Mouse (Mus musculus) stomach, postnatal 0 days (tissue): ENCODE measurements around the gene Metrn. TPM values are rescaled to one million over a fixed set of nuclear protein-coding genes. Genes with fewer than 3 reads are reported as not detected.

Experiments
- ATAC-seq: fragments of 200-750 bp; cut with Nextera tagmentation; 2 replicates; pipeline ENCODE4 v1.8.0; 2017; ENCODE audit not compliant: low FRiP score, low TSS enrichment
- DNase-seq: peaks from one replicate; pipeline ENCODE4 v3.0.0-alpha.2; 2016; ENCODE audit warnings: low spot score
- H3K27ac ChIP-seq: fragments of 300-500 bp; sonication (generic); replicated peaks from 2 replicates; pipeline ENCODE4 v1.5.1; 2014; ENCODE audit warnings: mild to moderate bottlenecking, control low read depth
- H3K27me3 ChIP-seq: fragments of 300-500 bp; sonication (generic); 2 replicates; pipeline ENCODE4 v1.6.1; 2014; ENCODE audit warnings: low read length; ENCODE audit not compliant: control insufficient read depth, insufficient read depth
- H3K36me3 ChIP-seq: fragments of 300-500 bp; sonication (generic); 2 replicates; pipeline ENCODE4 v1.6.1; 2014; ENCODE audit warnings: low read length, mixed read lengths; ENCODE audit not compliant: control insufficient read depth, insufficient read depth
- H3K4me1 ChIP-seq: fragments of 300-500 bp; sonication (generic); replicated peaks from 2 replicates; pipeline ENCODE4 v1.6.1; 2014; ENCODE audit warnings: antibody characterized with exemption; ENCODE audit not compliant: control insufficient read depth, insufficient read depth
- H3K4me2 ChIP-seq: fragments of 300-500 bp; sonication (generic); replicated peaks from 2 replicates; pipeline ENCODE4 v1.6.1; 2014; ENCODE audit warnings: low read depth, mild to moderate bottlenecking, control low read depth, moderate library complexity
- H3K4me3 ChIP-seq: fragments of 300-500 bp; sonication (generic); 2 replicates; pipeline ENCODE4 v1.5.1; 2014; ENCODE audit warnings: low read depth, low read length, control low read depth
- H3K9ac ChIP-seq: fragments of 300-500 bp; sonication (generic); 2 replicates; pipeline ENCODE4 v1.6.1; 2014; ENCODE audit warnings: mild to moderate bottlenecking, low read length, control low read depth, mixed read lengths
- H3K9me3 ChIP-seq: fragments of 300-500 bp; sonication (generic); 2 replicates; pipeline ENCODE4 v1.6.1; 2016; ENCODE audit warnings: low read length; ENCODE audit not compliant: control insufficient read depth
- CTCF ChIP-seq: IDR thresholded peaks from 2 replicates; pipeline ENCODE4 v1.5.1; 2016; ENCODE audit warnings: antibody characterized with exemption, low read depth, mild to moderate bottlenecking, moderate library complexity
- EP300 ChIP-seq: optimal IDR thresholded peaks from 2 replicates; pipeline ENCODE3; 2016; ENCODE audit warnings: antibody characterized with exemption
- WGBS: fragments of 180-500 bp; shearing (Covaris S2); extraction: QIAGEN DNeasy Blood & Tissue Kit; methylation state at CpG from one replicate; pipeline ENCODE4 v1.1.7; 2014; 5-methylcytosine and 5-hydroxymethylcytosine counted together
- microRNA-seq: library from miRNA; unstranded; fragments of <30 nt; microRNA quantifications from one replicate; pipeline ENCODE4, GENCODE M21; 2016
- polyA plus RNA-seq: library from polyadenylated mRNA; unstranded; fragments of >200 nt; fragmentation: Nextera tagmentation; extraction: Ambion mirVana; gene quantifications from 2 replicates; pipeline ENCODE4 v1.2.1, GENCODE M21; 2015

The Metrn gene
- polyA plus RNA-seq, 1 experiment from 2014 or later = 19.0 TPM

DNA sequence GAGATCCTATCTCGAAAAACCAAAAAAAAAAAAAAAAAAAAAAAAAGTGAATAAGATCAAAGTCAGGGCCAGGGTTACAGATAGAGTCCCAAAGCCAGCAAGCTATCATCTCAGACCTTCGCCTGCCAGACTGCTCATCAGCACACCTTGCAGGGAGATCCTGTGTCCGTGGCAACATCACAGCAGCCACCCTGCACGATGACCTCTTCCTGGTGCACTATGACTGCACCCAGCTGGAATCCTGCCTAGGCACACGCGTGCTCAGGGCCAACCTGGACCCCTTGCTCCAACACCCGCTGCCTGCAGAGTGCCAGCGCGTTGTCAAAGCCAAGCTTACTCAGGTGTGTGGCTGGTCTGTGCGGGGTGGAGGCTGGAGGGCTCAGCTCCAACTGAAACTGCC is 52.6 kb downstream of the Metrn start:
- no peaks in the 10 kb centered on the region for H3K27me3 ChIP-seq
- H3K9ac ChIP-seq = no peak overlapping the region
- no peak for ATAC-seq
- no peaks in the 10 kb centered on the region for H3K4me1 ChIP-seq
- no peaks in the 10 kb centered on the region for H3K9me3 ChIP-seq
- 69% methylated on average over 10 of the region's 10 CpGs for WGBS
- H3K4me3 ChIP-seq = no peak overlapping the region
- H3K36me3 ChIP-seq = no peaks in the 10 kb centered on the region
- DNase-seq = no peak
- no peak overlapping the region for H3K27ac ChIP-seq
- H3K4me2 ChIP-seq = no peak overlapping the region
- TF ChIP-seq CTCF (no peak), EP300 (no peak)

DNA sequence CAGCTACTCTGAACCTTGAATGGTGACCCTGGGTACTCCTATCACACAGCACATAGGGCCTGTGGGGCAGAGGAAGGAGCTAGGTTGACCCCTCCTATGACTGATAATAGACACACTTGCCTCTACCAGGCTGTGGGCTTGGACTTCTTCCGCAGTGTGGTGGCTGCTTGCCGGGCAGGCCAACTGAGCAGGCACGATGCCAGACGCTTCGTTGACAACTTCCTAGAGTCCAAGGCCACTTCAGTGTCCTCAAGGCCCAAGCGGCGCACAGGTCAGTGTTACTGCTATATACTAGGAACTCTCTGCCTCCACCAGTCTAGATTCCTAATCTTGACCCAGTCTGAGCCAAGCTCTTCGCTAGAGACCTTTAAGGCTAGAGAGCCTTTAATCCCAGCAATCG is 53.1 kb downstream of the Metrn start:
- Histone ChIP-seq H3K4me3 (no peak overlapping the region), H3K9ac (no peak overlapping the region), H3K27ac (no peak overlapping the region), H3K27me3 (no peaks in the 10 kb centered on the region), H3K36me3 (no peaks in the 10 kb centered on the region), H3K4me1 (no peaks in the 10 kb centered on the region), H3K4me2 (no peak overlapping the region), H3K9me3 (no peaks in the 10 kb centered on the region)
- ATAC-seq (no peak), DNase-seq (no peak)
- WGBS = 93% methylated on average over 9 of the region's 9 CpGs
- TF ChIP-seq CTCF (no peak), EP300 (no peak)

Small RNA genes within 50 kb of the gene (microRNA-seq; reads per million reads assigned to microRNA genes)
- gene Gm25083 (not detected), gene Mir3082 (1.3 reads per million), gene Mir6966 (not detected)

Other genes starting within 250 kb of the Metrn start
- 1.4 and 1.6 TPM in 2 replicates for gene Sox8, start 226.4 kb downstream of the Metrn start, polyA plus RNA-seq
- 16.3 and 17.7 TPM in 2 replicates for gene Lmf1, start 218.1 kb downstream of the Metrn start, polyA plus RNA-seq
- 1.4 and 1.7 TPM in 2 replicates for gene Gng13, start 80.0 kb downstream of the Metrn start, polyA plus RNA-seq
- gene Chtf18, start 69.7 kb downstream of the Metrn start, polyA plus RNA-seq = 4.2 and 5.4 TPM in 2 replicates
- gene Rpusd1, start 69.5 kb downstream of the Metrn start, polyA plus RNA-seq = 10.3 and 10.5 TPM in 2 replicates
- 0.05 and 0.10 TPM in 2 replicates for gene Mslnl, start 61.1 kb downstream of the Metrn start, polyA plus RNA-seq
- 54.8 and 70.6 TPM in 2 replicates for gene Msln, start 42.8 kb downstream of the Metrn start, polyA plus RNA-seq
- 19.1 and 20.9 TPM in 2 replicates for gene Narfl, start 23.4 kb downstream of the Metrn start, polyA plus RNA-seq
- gene Haghl, start 11.5 kb downstream of the Metrn start, polyA plus RNA-seq = 37.5 and 40.2 TPM in 2 replicates
- 0.23 and 0.24 TPM in 2 replicates for gene Ccdc78, start 10.6 kb downstream of the Metrn start, polyA plus RNA-seq
- 91.0 and 94.7 TPM in 2 replicates for gene Fam173a, start 4.2 kb downstream of the Metrn start, polyA plus RNA-seq
- gene AC134908.4, start 1.5 kb downstream of the Metrn start, polyA plus RNA-seq = 0.65 TPM in 1 of 2 replicates, not detected in the other
- gene Fbxl16, start 11.9 kb upstream of the Metrn start, polyA plus RNA-seq = 1.3 and 1.9 TPM in 2 replicates
- 10.8 and 12.5 TPM in 2 replicates for gene Wdr24, start 26.5 kb upstream of the Metrn start, polyA plus RNA-seq
- 29.7 and 31.5 TPM in 2 replicates for gene Jmjd8, start 31.7 kb upstream of the Metrn start, polyA plus RNA-seq
- gene Stub1, start 36.3 kb upstream of the Metrn start, polyA plus RNA-seq = 215 and 224 TPM in 2 replicates
- 3.1 and 4.3 TPM in 2 replicates for gene Rhbdl1, start 40.2 kb upstream of the Metrn start, polyA plus RNA-seq
- gene Gm20683, start 44.6 kb upstream of the Metrn start, polyA plus RNA-seq = 1.8 and 2.3 TPM in 2 replicates
- 10.7 and 13.2 TPM in 2 replicates for gene Rhot2, start 47.7 kb upstream of the Metrn start, polyA plus RNA-seq
- gene Wdr90, start 64.4 kb upstream of the Metrn start, polyA plus RNA-seq = 4.1 and 4.2 TPM in 2 replicates
- 52.4 and 59.9 TPM in 2 replicates for gene Mcrip2, start 71.6 kb upstream of the Metrn start, polyA plus RNA-seq
- 52.9 and 54.1 TPM in 2 replicates for gene Mettl26, start 77.9 kb upstream of the Metrn start, polyA plus RNA-seq
- gene Wfikkn1, start 83.7 kb upstream of the Metrn start, polyA plus RNA-seq = 0.35 and 0.38 TPM in 2 replicates
- 20.2 TPM in 2 replicates for gene Rab40c, start 122.6 kb upstream of the Metrn start, polyA plus RNA-seq
- 25.4 and 29.9 TPM in 2 replicates for gene Pigq, start 147.8 kb upstream of the Metrn start, polyA plus RNA-seq
- gene Nhlrc4, start 147.8 kb upstream of the Metrn start, polyA plus RNA-seq = not detected in 2 replicates
- gene A930017K11Rik, start 155.4 kb upstream of the Metrn start, polyA plus RNA-seq = 0.06 TPM in 1 of 2 replicates, not detected in the other
- gene Capn15, start 188.7 kb upstream of the Metrn start, polyA plus RNA-seq = 12.5 and 13.7 TPM in 2 replicates